8 mouse cellular contexts compared by ENCODE assay signal in the genomic region with DNA sequence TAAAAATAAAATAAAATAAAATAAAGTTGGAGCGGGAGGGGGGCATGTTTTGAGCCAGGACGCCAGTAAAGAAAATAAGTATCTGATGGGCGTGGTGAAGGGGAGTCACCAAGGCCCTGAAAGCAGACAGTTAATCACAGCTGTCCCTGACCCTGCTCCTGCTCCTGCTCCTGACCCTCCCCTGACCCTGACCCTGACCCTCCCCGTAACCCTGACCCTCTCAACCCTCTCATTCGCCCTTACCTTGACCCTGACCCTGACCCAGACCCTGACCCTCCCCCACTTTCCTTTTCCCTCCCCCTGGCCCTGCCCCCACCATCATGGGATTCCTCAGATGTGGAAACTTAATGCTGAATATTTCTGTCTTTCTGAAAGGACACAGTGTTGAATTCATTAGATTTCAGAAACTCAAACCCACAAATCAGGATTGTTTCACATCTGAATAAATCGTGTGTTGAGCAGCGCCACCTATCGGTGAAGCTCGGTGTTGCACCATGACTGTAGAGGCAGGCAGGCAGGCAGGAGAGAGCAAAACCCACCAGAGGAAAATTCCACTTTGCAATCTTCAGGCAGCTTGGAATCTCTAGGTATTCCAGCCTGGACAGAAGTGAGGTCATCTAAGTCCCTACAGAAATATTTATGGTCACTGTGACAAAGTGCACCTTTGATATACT.
DNase-seq lines count a peak whose midpoint lies in the region; ATAC-seq and TF ChIP-seq lines count a peak whose summit lies in the region.

No protein-coding gene starts in this region.

- no peak overlapping the region for H3K4me3 ChIP-seq in heart, postnatal 0 days (ENCODE audit: low read depth, low read length)
- no peak overlapping the region for H3K4me3 ChIP-seq in heart, embryonic 10.5 days
- H3K4me3 ChIP-seq in embryonic fibroblast, embryonic 13.5 days (ENCODE audit: insufficient read depth, low read length): no peak overlapping the region
- no peak overlapping the region for H3K4me3 ChIP-seq in intestine, embryonic 15.5 days (replicated peaks)
- no peak overlapping the region for H3K4me3 ChIP-seq in limb, embryonic 10.5 days
- H3K4me3 ChIP-seq in thymus, adult 2 months (ENCODE audit: control insufficient read depth, insufficient read depth, low read length): no peak overlapping the region

- no peak overlapping the region for H3K9ac ChIP-seq in heart, postnatal 0 days (replicated peaks; ENCODE audit: low read depth, low read length)
- H3K9ac ChIP-seq in intestine, embryonic 15.5 days: no peak overlapping the region

- 0 out of 2 replicates have a peak, but pooled peaks have one; percentile 47 for ATAC-seq in heart, postnatal 0 days (ENCODE audit: insufficient read depth, low read depth)
- ATAC-seq in intestine, embryonic 15.5 days: 0 out of 2 replicates have a peak, but pooled peaks have one; percentile 17

- no peaks in the 10 kb centered on the region for H3K27me3 ChIP-seq in heart, postnatal 0 days (ENCODE audit: control insufficient read depth, insufficient read depth, low read length)
- H3K27me3 ChIP-seq in heart, embryonic 10.5 days (ENCODE audit: insufficient read depth, poor library complexity, severe bottlenecking): no peaks in the 10 kb centered on the region
- H3K27me3 ChIP-seq in intestine, embryonic 15.5 days (replicated peaks): no peaks in the 10 kb centered on the region
- no peaks in the 10 kb centered on the region for H3K27me3 ChIP-seq in limb, embryonic 10.5 days (ENCODE audit: low read depth, poor library complexity, severe bottlenecking)
- H3K27me3 ChIP-seq in thymus, adult 2 months (ENCODE audit: control insufficient read depth, insufficient read depth, low read length): no peaks in the 10 kb centered on the region

- peak; percentile 36 for DNase-seq in heart, postnatal 0 days (ENCODE audit: low spot score)
- no peak for DNase-seq in heart, embryonic 10.5 days (ENCODE audit: low spot score)
- peak; percentile 81 for DNase-seq in adrenal gland, postnatal 25 days
- peak; percentile 89 for DNase-seq in limb, embryonic 10.5 days (ENCODE audit: low spot score)
- DNase-seq in ovary, postnatal 14 days (ENCODE audit: low spot score): peak; percentile 89
- peak; percentile 60 for DNase-seq in thymus, adult 2 months

- no peaks in the 10 kb centered on the region for H3K4me1 ChIP-seq in heart, postnatal 0 days (ENCODE audit: control insufficient read depth, insufficient read depth)
- H3K4me1 ChIP-seq in heart, embryonic 10.5 days: no peaks in the 10 kb centered on the region
- no peaks in the 10 kb centered on the region for H3K4me1 ChIP-seq in embryonic fibroblast, embryonic 13.5 days (ENCODE audit: control insufficient read depth, insufficient read depth, low read length)
- H3K4me1 ChIP-seq in intestine, embryonic 15.5 days (replicated peaks): no peaks in the 10 kb centered on the region
- peaks cover 2% of the 10 kb centered on the region; the same call in 1 of the 2 replicates for H3K4me1 ChIP-seq in limb, embryonic 10.5 days
- no peaks in the 10 kb centered on the region for H3K4me1 ChIP-seq in thymus, adult 2 months (replicated peaks; ENCODE audit: control insufficient read depth, insufficient read depth, low read length)

- 43% methylated on average over 9 of the region's 9 CpGs for WGBS in heart, postnatal 0 days
- WGBS in heart, embryonic 10.5 days: 45% methylated on average over 9 of the region's 9 CpGs
- WGBS in intestine, embryonic 15.5 days: 50% methylated on average over 9 of the region's 9 CpGs
- WGBS in limb, embryonic 10.5 days: 51% methylated on average over 9 of the region's 9 CpGs
- WGBS in thymus, adult 2 months: 54% methylated on average over 9 of the region's 9 CpGs

- no peaks in the 10 kb centered on the region for H3K36me3 ChIP-seq in heart, postnatal 0 days (replicated peaks; ENCODE audit: control insufficient read depth, insufficient read depth, low read length)
- H3K36me3 ChIP-seq in heart, embryonic 10.5 days: no peaks in the 10 kb centered on the region
- H3K36me3 ChIP-seq in intestine, embryonic 15.5 days: no peaks in the 10 kb centered on the region
- no peaks in the 10 kb centered on the region for H3K36me3 ChIP-seq in limb, embryonic 10.5 days
- H3K36me3 ChIP-seq in thymus, adult 2 months (ENCODE audit: control insufficient read depth, insufficient read depth, low read length): no peaks in the 10 kb centered on the region

- no peak for TF ChIP-seq POLR2A in embryonic fibroblast, embryonic 13.5 days (IDR thresholded peaks at IDR 0.05; ENCODE audit: low read depth, low read length)
- TF ChIP-seq POLR2A in thymus, adult 2 months (IDR thresholded peaks at IDR 0.05; ENCODE audit: control insufficient read depth, extremely low read depth, insufficient read depth, low read length, poor library complexity): no peak

- no peak overlapping the region for H3K4me2 ChIP-seq in heart, postnatal 0 days (ENCODE audit: low read depth, low read length)
- no peak overlapping the region for H3K4me2 ChIP-seq in intestine, embryonic 15.5 days (replicated peaks)

- H3K27ac ChIP-seq in heart, postnatal 0 days (ENCODE audit: low read depth): no peak overlapping the region
- no peak overlapping the region for H3K27ac ChIP-seq in heart, embryonic 10.5 days
- H3K27ac ChIP-seq in embryonic fibroblast, embryonic 13.5 days (ENCODE audit: insufficient read depth, low read length): no peak overlapping the region
- H3K27ac ChIP-seq in intestine, embryonic 15.5 days: no peak overlapping the region
- no peak overlapping the region for H3K27ac ChIP-seq in limb, embryonic 10.5 days
- H3K27ac ChIP-seq in thymus, adult 2 months (ENCODE audit: control insufficient read depth, insufficient read depth, low read length): no peak overlapping the region

- peaks cover 5% of the 10 kb centered on the region for H3K9me3 ChIP-seq in heart, postnatal 0 days (replicated peaks; ENCODE audit: control insufficient read depth, low read length)
- no peaks in the 10 kb centered on the region; the same call in 1 of the 2 replicates for H3K9me3 ChIP-seq in heart, embryonic 10.5 days
- H3K9me3 ChIP-seq in intestine, embryonic 15.5 days: no peaks in the 10 kb centered on the region
- no peaks in the 10 kb centered on the region for H3K9me3 ChIP-seq in limb, embryonic 10.5 days (replicated peaks)

- no peak for TF ChIP-seq EP300 in heart, postnatal 0 days (IDR thresholded peaks at IDR 0.05; ENCODE audit: low read depth)

- peak; percentile 92 for TF ChIP-seq CTCF in heart, postnatal 0 days (IDR thresholded peaks at IDR 0.05; ENCODE audit: low read depth)
- TF ChIP-seq CTCF in embryonic fibroblast, embryonic 13.5 days (IDR thresholded peaks at IDR 0.05; ENCODE audit: borderline replicate concordance, insufficient read depth, low read length): peak; percentile 92; the same call in 1 of the 2 replicates
- TF ChIP-seq CTCF in thymus, adult 2 months (IDR thresholded peaks at IDR 0.05; ENCODE audit: borderline replicate concordance, control insufficient read depth, extremely low read depth, insufficient read depth, low read length, poor library complexity): peak; percentile 57; the same call in 1 of the 2 replicates
